Mouse (Mus musculus) CH12.LX (cell line): Measurements from ENCODE around the gene Bcas3.

Experiments used
- CHD1 ChIP-seq: IDR thresholded peaks from 2 replicates; pipeline ENCODE4 v1.6.1; 2012; ENCODE audit warnings: low read depth, low read length, improper control_type of control experiment, inconsistent platforms
- CTCF ChIP-seq, 2 experiments: IDR thresholded peaks in 1 of 2; conservative IDR thresholded peaks in 1 of 2; 2 replicates each; pipeline ENCODE4 v1.5.1; 2011 to 2012; ENCODE audit warnings: low read depth in 2 of 2, low read length in 2 of 2, improper control_type of control experiment in 1 of 2, inconsistent platforms in 1 of 2, mild to moderate bottlenecking in 1 of 2, moderate library complexity in 1 of 2
- EP300 ChIP-seq: IDR thresholded peaks from 2 replicates; pipeline ENCODE4 v1.6.1; 2011; ENCODE audit warnings: low read length, improper control_type of control experiment
- POLR2A ChIP-seq: IDR thresholded peaks from 2 replicates; pipeline ENCODE4 v1.6.1; 2011; ENCODE audit warnings: low read depth, mild to moderate bottlenecking, improper control_type of control experiment, low read length
- ZC3H11A ChIP-seq: IDR thresholded peaks from 2 replicates; pipeline ENCODE4 v1.6.1; 2012; ENCODE audit warnings: low read depth, mild to moderate bottlenecking, inconsistent platforms, low read length, improper control_type of control experiment
- ZKSCAN1 ChIP-seq: IDR thresholded peaks from 2 replicates; pipeline ENCODE4 v1.6.1; 2012; ENCODE audit warnings: low read depth, inconsistent platforms, low read length, improper control_type of control experiment, borderline replicate concordance

GRCm38 (mm10) chr11:85811676-85812075, 458.7 kb downstream of the Bcas3 start:
- TF ChIP-seq EP300: peak; percentile 51
- TF ChIP-seq POLR2A: no peak
- no peak for TF ChIP-seq CHD1
- no peak for TF ChIP-seq CTCF (conservative IDR thresholded peaks at IDR 0.05 in 1 of 2, IDR thresholded peaks at IDR 0.05 in 1 of 2; ENCODE audit: low read depth in 2 of 2, low read length in 2 of 2)
- TF ChIP-seq ZC3H11A: no peak
- TF ChIP-seq ZKSCAN1: no peak
